Mouse (Mus musculus) forebrain, embryonic 12.5 days (tissue): ENCODE results near the gene Slc22a14. TPM values are rescaled to one million over a fixed set of nuclear protein-coding genes. Genes with fewer than 3 reads are reported as not detected.

Experiments
- ATAC-seq: fragments of 200-750 bp; cut with Nextera tagmentation; 2 replicates; pipeline ENCODE4 v1.8.0; 2017; ENCODE audit warnings: moderate TSS enrichment; ENCODE audit not compliant: low FRiP score
- H3K27ac ChIP-seq: fragments of 300-500 bp; sonication (generic); 2 replicates; pipeline ENCODE4 v1.5.1; 2016; ENCODE audit warnings: mild to moderate bottlenecking
- H3K27me3 ChIP-seq: fragments of 300-500 bp; sonication (generic); 2 replicates; pipeline ENCODE4 v1.6.1; 2016; ENCODE audit warnings: mild to moderate bottlenecking
- H3K36me3 ChIP-seq: fragments of 300-500 bp; sonication (generic); replicated peaks from 2 replicates; pipeline ENCODE4 v1.6.1; 2016; ENCODE audit warnings: mild to moderate bottlenecking
- H3K4me1 ChIP-seq: fragments of 300-500 bp; sonication (generic); 2 replicates; pipeline ENCODE4 v1.6.1; 2016
- H3K4me2 ChIP-seq: fragments of 300-500 bp; sonication (generic); 2 replicates; pipeline ENCODE4 v1.6.1; 2016; ENCODE audit warnings: mild to moderate bottlenecking, moderate library complexity
- H3K4me3 ChIP-seq: fragments of 300-500 bp; sonication (generic); replicated peaks from 2 replicates; pipeline ENCODE4 v1.5.1; 2016; ENCODE audit warnings: mild to moderate bottlenecking
- H3K9ac ChIP-seq: fragments of 300-500 bp; sonication (generic); 2 replicates; pipeline ENCODE4 v1.6.1; 2016; ENCODE audit warnings: mild to moderate bottlenecking
- H3K9me3 ChIP-seq: fragments of 300-500 bp; sonication (generic); 2 replicates; pipeline ENCODE4 v1.6.1; 2016
- WGBS: fragments of 180-500 bp; shearing (Covaris S2); methylation state at CpG from one replicate; pipeline ENCODE4 v1.1.7; 2016; 5-methylcytosine and 5-hydroxymethylcytosine counted together
- polyA plus RNA-seq: library from polyadenylated mRNA; unstranded; fragments of >200 nt; fragmentation: Nextera tagmentation; extraction: Ambion mirVana; gene quantifications from 2 replicates; pipeline ENCODE4 v1.2.1, GENCODE M21; 2016

Slc22a14 gene
- polyA plus RNA-seq, 1 experiment from 2014 or later = not detected

DNA sequence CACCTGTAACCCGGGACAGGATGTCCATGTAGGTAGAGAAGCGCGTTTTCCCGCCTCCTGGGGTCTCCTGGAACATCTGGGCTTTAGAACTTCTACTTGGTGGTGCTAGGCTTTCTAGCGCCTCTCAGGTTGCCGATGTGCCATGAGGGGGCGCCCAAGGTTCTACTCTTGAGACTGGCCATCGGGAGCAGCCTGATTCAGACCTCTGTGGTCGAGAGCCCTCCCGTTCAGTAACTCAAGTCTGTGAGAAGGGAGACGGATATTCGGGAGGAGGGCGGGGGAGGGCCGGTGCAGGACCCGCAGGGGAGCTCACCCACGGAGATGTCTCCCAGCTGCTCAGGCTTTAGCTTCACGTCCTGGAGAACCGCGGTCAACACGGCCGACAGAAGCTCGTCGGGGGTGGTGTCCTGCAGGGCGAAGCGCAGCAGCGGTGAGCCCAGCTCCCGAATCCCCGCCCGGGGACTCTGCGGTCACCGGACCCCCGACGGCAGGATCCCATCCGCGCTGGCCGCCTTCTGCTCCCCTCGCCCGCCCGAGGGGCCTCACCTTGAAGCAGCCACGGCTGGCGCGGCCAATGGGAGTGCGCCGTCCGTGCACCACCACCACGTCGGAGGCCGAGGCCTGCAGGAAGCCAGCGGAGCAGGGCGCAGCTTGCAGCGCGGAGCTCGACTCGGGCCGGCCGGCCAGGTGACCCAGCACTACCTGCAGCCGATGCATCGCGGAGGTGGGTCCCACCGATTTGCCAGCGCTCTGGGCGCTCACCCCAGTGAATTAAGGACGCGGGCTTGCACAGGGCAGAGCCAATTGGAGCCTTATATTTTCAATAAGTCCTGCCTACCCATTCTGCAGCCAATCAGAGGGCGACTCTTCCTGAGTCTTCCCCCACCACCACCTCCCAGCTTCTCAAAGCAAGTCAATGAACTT, 208.8 kb downstream of the Slc22a14 start, which contains the start of gene Acaa1b:
Acaa1b (minus strand) TSS at position 816 of the 924 bp plus-strand sequence.
- peak within 1 kb of the TSS; percentile 71 for H3K4me2 ChIP-seq
- H3K27me3 ChIP-seq = peaks cover 29% of the 10 kb centered on the region
- H3K9me3 ChIP-seq = no peaks in the 10 kb centered on the region
- no peak within 1 kb of the TSS for H3K27ac ChIP-seq
- H3K36me3 ChIP-seq = no peaks in the 10 kb centered on the region
- H3K4me3 ChIP-seq = peak within 1 kb of the TSS; percentile 56
- H3K9ac ChIP-seq = peak within 1 kb of the TSS; percentile 45; the same call in 1 of the 2 replicates
- peaks cover 5% of the 10 kb centered on the region; the same call in 1 of the 2 replicates for H3K4me1 ChIP-seq
- under 1% methylated on average over 63 of the region's 65 CpGs for WGBS
- peak; percentile 92 for ATAC-seq

DNA sequence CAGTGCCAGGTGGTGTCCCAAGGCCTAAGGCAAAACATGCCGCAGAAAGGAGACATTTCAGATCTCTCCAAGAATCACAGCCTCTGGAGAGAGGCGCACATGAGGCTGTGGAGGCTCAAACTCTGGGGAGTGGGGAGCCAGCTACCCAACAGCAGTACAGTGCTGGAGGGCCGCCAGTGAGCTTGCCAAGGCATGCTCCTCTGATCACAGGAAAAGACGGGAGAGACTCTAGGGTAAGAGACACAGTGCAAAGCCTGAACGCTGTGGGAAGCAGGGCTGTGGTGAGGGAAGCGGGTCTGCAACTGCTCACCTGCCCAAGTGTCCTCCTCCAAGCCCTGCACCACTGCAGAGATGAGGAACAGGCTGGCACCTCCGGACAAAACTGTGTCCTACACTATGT, 209.5 kb downstream of the Slc22a14 start:
- no peak for ATAC-seq
- Histone ChIP-seq H3K4me1 (peaks cover 5% of the 10 kb centered on the region; the same call in 1 of the 2 replicates), H3K4me3 (peak overlapping the region; percentile 56; the same call in 1 of the 2 replicates), H3K4me2 (no peak overlapping the region), H3K36me3 (no peaks in the 10 kb centered on the region), H3K9ac (no peak overlapping the region), H3K27me3 (peaks cover 29% of the 10 kb centered on the region), H3K9me3 (no peaks in the 10 kb centered on the region), H3K27ac (no peak overlapping the region)
- WGBS = 63% methylated on average over 7 of the region's 7 CpGs

DNA sequence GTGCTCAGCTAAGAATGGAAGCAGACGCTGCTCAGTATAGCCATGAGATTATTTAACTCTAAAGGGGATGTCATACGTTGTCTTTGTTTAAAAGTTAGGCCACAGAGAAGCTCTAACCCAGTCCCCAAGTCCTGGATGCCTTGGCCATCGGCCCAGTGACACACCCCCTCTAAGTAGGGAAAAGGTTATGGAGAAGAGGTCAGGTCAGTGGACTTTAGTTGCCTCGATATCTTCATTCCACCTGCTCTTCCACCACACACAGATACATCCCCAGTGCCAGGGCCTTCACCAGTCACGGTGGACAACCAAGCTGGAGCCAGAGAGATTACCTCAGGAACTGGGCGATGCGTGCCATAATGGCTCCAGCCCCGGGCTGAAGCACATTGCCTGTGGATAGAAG, 209.9 kb downstream of the Slc22a14 start:
- Histone ChIP-seq H3K4me3 (no peak overlapping the region), H3K36me3 (no peaks in the 10 kb centered on the region), H3K9ac (no peak overlapping the region), H3K4me2 (no peak overlapping the region), H3K9me3 (no peaks in the 10 kb centered on the region), H3K27ac (no peak overlapping the region), H3K4me1 (peaks cover 5% of the 10 kb centered on the region; the same call in 1 of the 2 replicates), H3K27me3 (peaks cover 29% of the 10 kb centered on the region)
- no peak for ATAC-seq
- 88% methylated on average over 8 of the region's 8 CpGs for WGBS

DNA sequence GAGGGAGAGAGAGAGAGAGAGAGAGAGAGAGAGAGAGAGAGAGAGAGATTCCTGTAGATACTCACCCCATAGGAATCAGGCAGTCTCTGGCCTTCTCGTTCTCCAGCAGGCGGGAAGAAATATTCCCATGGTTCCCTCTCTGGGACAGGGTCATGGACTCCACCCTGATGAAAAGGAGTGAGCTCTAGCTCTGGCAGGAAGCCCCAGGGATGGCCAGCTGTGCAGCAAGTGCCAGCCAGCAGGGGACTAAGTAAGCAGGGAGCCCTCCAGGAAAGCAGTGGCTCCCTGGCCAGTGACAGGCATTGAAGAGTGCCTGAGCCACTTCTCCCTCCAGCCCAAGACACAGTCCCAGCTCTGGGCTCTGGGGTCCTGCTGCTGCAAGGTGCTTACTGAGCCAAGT, 213.6 kb downstream of the Slc22a14 start:
- peaks cover 5% of the 10 kb centered on the region; the same call in 1 of the 2 replicates for H3K4me1 ChIP-seq
- H3K4me2 ChIP-seq = no peak overlapping the region
- no peak overlapping the region for H3K9ac ChIP-seq
- H3K27ac ChIP-seq = no peak overlapping the region
- no peaks in the 10 kb centered on the region for H3K9me3 ChIP-seq
- WGBS = 55% methylated on average over 2 of the region's 2 CpGs
- H3K36me3 ChIP-seq = no peaks in the 10 kb centered on the region
- no peak for ATAC-seq
- peaks cover 21% of the 10 kb centered on the region for H3K27me3 ChIP-seq
- no peak overlapping the region for H3K4me3 ChIP-seq

DNA sequence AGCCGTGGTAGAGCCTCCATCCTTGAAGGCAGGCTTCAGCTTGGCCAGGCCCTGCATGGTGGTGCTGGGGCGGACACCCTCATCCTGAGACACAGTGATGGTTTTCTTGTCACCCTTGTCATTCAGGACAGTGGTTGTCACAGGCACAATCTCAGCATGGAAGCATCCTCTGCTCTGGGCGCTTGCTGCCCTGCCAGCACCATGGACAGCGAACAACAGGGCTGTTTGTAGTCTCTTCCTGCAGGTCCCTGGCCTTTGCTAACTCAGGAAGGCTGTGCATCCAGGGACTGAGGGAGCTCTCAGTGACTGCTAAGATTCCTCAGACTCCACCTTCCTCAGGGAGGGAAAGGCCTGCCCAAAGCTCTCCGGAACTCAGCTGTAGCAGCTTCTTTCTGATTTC, 215.8 kb downstream of the Slc22a14 start:
- 34% methylated on average over 5 of the region's 5 CpGs for WGBS
- no peak overlapping the region for H3K9ac ChIP-seq
- H3K27me3 ChIP-seq = 0 out of 2 replicates have a peak, but pooled peaks cover 5% of the 10 kb centered on the region
- H3K4me1 ChIP-seq = no peaks in the 10 kb centered on the region
- H3K36me3 ChIP-seq = no peaks in the 10 kb centered on the region
- no peaks in the 10 kb centered on the region for H3K9me3 ChIP-seq
- H3K4me3 ChIP-seq = no peak overlapping the region
- no peak overlapping the region for H3K4me2 ChIP-seq
- ATAC-seq = no peak
- H3K27ac ChIP-seq = no peak overlapping the region

DNA sequence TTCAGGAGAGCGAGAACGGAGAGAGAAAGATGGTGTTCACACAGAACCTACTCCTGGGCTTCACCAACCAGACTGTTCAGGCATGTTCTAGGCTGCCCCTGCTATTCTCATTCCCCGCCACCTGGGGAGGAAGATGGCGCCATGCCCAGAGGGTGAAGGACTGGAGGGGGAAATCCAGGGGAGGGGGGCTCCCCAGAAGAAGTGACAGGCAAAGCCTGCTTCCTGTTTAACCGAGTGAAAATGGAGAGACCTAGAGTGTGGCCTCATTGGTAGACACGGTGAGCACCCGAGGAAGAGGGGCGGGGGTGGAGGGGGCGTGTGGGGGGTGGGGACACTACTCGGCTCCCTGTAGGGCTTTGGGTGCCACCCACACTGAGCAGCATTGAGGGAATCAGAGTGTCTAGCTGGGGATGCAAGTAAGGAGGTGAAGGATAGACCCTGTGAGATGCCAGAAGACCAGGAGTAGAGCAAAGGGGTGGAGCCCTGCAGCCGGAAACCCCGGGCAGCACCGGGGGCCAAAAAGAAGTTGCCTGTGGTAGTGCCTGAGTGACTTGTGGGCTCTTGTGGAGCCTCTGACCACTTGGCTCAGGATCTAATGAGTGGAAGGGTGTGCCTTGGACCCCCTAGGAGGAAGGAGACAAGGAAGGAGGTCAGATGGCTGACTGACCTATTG, 219.1 kb downstream of the Slc22a14 start:
- no peaks in the 10 kb centered on the region for H3K27me3 ChIP-seq
- H3K4me2 ChIP-seq = no peak overlapping the region
- H3K4me1 ChIP-seq = no peaks in the 10 kb centered on the region
- H3K9ac ChIP-seq = no peak overlapping the region
- H3K4me3 ChIP-seq = no peak overlapping the region
- no peaks in the 10 kb centered on the region for H3K9me3 ChIP-seq
- H3K27ac ChIP-seq = no peak overlapping the region
- WGBS = 84% methylated on average over 13 of the region's 13 CpGs
- no peak for ATAC-seq
- H3K36me3 ChIP-seq = no peaks in the 10 kb centered on the region

DNA sequence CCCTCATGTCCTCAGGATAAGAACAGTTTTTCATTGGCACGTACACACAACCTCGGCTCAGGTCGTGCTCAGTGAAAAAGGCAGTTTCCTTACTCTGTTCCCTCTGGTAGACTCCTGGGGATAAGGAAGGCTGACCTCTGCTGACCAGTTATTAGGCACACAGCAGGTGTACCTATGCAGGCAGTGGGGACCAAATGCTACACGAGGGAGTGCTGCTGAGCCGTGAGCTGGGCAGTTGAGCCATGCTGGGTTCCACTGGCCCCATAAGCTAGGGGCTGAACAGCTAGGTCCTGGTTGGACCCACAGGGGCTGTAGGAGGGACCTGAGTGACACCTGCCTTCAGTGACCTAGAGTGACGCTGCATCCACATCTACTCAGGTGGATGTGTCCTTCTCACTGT, 219.7 kb downstream of the Slc22a14 start:
- no peak for ATAC-seq
- Histone ChIP-seq H3K27me3 (no peaks in the 10 kb centered on the region), H3K9me3 (no peaks in the 10 kb centered on the region), H3K36me3 (no peaks in the 10 kb centered on the region), H3K4me1 (no peaks in the 10 kb centered on the region), H3K9ac (no peak overlapping the region), H3K4me3 (no peak overlapping the region), H3K4me2 (no peak overlapping the region), H3K27ac (no peak overlapping the region)
- WGBS = 63% methylated on average over 6 of the region's 6 CpGs

DNA sequence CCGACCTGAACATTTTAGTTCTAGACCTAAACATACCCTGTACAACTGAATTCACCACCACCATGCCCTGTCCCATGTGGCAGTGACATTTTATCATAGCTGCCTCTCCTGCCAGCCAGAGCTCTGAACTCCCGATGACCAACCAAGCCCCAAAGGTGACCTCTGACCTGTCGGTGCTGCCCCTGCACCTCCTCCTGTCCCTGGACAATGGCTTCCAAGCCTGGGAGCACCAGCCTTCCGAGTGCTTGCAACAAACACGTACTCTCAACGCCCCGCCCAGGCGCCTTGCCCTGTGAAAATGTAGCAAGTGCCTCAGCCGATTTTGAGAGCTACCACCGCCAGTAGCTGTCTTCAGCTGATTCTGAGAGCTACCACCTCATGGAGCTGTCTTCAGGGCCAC, 220.2 kb downstream of the Slc22a14 start:
- Histone ChIP-seq H3K27ac (no peak overlapping the region), H3K36me3 (no peaks in the 10 kb centered on the region), H3K4me1 (no peaks in the 10 kb centered on the region), H3K27me3 (no peaks in the 10 kb centered on the region), H3K9me3 (no peaks in the 10 kb centered on the region), H3K4me2 (no peak overlapping the region), H3K4me3 (no peak overlapping the region), H3K9ac (no peak overlapping the region)
- no peak for ATAC-seq
- WGBS = 53% methylated on average over 10 of the region's 10 CpGs

DNA sequence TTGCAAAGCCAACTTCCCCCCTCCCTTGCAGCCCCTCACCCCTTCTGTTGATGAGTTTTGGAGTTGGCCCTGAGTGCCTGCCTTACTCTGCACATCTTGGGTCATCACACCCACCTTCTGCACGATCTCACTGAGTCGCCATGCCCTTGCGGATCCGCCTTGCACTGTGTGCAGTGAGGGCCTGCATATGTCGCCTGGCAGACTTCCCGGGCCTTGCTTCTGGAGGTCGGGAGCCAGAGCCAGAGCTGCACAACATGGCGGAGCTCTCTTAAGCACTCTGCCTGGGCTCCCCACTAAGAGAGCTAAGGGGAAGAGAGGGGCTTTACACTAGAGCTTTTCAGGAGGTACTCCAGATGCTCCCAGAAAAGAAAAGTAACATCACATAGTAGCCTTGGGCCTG, 220.7 kb downstream of the Slc22a14 start:
- Histone ChIP-seq H3K27me3 (no peaks in the 10 kb centered on the region), H3K9ac (no peak overlapping the region), H3K36me3 (no peaks in the 10 kb centered on the region), H3K4me2 (no peak overlapping the region), H3K9me3 (no peaks in the 10 kb centered on the region), H3K27ac (no peak overlapping the region), H3K4me3 (no peak overlapping the region), H3K4me1 (no peaks in the 10 kb centered on the region)
- 93% methylated on average over 8 of the region's 8 CpGs for WGBS
- no peak for ATAC-seq

DNA sequence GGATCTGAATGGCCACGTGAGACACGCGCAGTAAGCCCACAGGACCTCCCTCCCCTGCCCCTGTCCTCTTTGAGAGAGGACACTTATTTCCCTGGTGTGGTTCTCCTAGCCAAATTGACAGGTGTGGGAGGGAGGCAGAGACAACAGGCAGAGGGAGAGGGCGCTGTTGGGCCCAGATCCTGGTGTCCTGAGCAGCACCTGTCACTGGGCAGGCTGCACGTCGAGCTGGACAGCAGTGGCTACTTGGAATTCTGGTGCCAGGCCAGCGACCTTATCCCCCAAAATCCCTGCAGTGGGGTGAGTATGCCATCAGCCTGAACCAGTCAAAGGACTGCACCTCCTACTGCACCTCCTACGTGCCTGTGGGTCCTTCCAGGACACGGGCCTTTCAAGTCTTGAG, 222.0 kb downstream of the Slc22a14 start:
- Histone ChIP-seq H3K4me3 (no peak overlapping the region), H3K4me2 (no peak overlapping the region), H3K4me1 (no peaks in the 10 kb centered on the region), H3K9me3 (no peaks in the 10 kb centered on the region), H3K27me3 (no peaks in the 10 kb centered on the region), H3K36me3 (no peaks in the 10 kb centered on the region), H3K27ac (no peak overlapping the region), H3K9ac (no peak overlapping the region)
- no peak for ATAC-seq
- 63% methylated on average over 9 of the region's 9 CpGs for WGBS

DNA sequence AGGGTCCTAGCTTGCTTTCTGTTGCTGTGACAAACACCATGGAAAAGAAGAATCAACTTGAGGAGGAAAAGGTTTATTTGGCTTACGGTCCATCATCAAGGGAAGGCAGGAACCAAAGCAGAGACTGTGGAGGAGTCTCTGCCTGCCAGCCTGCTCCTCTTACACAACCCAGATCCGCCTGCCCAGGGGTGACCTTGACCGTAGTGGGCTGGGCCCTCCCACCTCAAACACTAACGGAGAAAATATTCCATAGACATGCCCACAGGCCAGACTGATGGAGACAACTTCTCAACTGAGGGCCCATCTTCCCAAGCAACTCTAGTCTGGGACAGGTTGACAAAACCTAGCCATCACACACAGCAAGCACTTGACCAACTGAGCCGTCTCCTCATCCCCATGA, 223.3 kb downstream of the Slc22a14 start:
- no peak overlapping the region for H3K4me2 ChIP-seq
- no peaks in the 10 kb centered on the region for H3K27me3 ChIP-seq
- H3K36me3 ChIP-seq = no peaks in the 10 kb centered on the region
- no peaks in the 10 kb centered on the region for H3K9me3 ChIP-seq
- WGBS = 87% methylated on average over 5 of the region's 5 CpGs
- no peak overlapping the region for H3K4me3 ChIP-seq
- no peaks in the 10 kb centered on the region for H3K4me1 ChIP-seq
- H3K27ac ChIP-seq = no peak overlapping the region
- no peak for ATAC-seq
- H3K9ac ChIP-seq = no peak overlapping the region

DNA sequence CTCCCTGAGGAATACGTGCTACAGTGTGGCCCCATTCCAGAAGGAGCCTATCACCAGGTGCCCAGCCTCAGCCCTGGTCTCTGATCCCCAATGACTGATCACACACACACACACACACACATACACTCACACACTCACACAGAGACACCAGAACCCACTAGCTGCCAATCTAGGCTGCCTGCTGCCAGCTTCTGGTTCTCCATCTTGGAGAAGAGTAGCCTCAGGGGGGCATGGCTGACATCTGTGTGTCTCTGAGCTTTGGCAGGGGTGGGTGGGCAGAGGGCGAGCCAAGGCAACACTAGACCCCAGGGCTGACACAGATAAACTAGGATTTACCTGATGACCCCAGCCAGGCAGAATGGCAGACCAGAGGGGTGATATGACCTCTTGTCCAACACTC, 226.5 kb downstream of the Slc22a14 start:
- Histone ChIP-seq H3K9ac (no peak overlapping the region), H3K27ac (no peak overlapping the region), H3K36me3 (no peaks in the 10 kb centered on the region), H3K9me3 (no peaks in the 10 kb centered on the region), H3K4me3 (no peak overlapping the region), H3K27me3 (no peaks in the 10 kb centered on the region), H3K4me2 (no peak overlapping the region), H3K4me1 (no peaks in the 10 kb centered on the region)
- ATAC-seq = no peak
- WGBS = 91% methylated on average over 2 of the region's 2 CpGs
